Mouse (Mus musculus): ENCODE measurements around the gene Ak4. TPM values are rescaled to one million over a fixed set of nuclear protein-coding genes. Genes with fewer than 3 reads are reported as not detected.

Gene Ak4
- polyA plus RNA-seq, 1 experiment from 2014 or later, result 5.3 TPM

- Histone ChIP-seq H3K9me3 (ENCODE audit: low read length) (no peaks in the 10 kb centered on the region), H3K4me1 (ENCODE audit: insufficient read depth, low read depth, low read length) (peaks cover 7% of the 10 kb centered on the region; the same call in 1 of the 2 replicates), H3K4me3 (ENCODE audit: low read depth, low read length) (no peak overlapping the region), H3K36me3 (ENCODE audit: insufficient read depth, low read length) (no peaks in the 10 kb centered on the region), H3K27ac (ENCODE audit: low read length) (no peak overlapping the region), H3K9ac (replicated peaks; ENCODE audit: low read depth) (no peak overlapping the region), H3K27me3 (replicated peaks; ENCODE audit: insufficient read depth, low read length) (peaks cover 7% of the 10 kb centered on the region; the same call in 1 of the 2 replicates), H3K4me2 (replicated peaks; ENCODE audit: low read depth, low read length) (no peak overlapping the region)
- no peak for ATAC-seq
- no peak for DNase-seq (ENCODE audit: low spot score)
- WGBS, result 67% methylated on average over 8 of the region's 8 CpGs
- no peak for TF ChIP-seq EP300 (IDR thresholded peaks at IDR 0.05)
- TF ChIP-seq CTCF (IDR thresholded peaks at IDR 0.05), result no peak
Observed at GRCm38 (mm10) chr4:101510111-101510903, 91.2 kb downstream of the Ak4 start.

GRCm38 (mm10) chr4:101510904-101511210 lies 91.8 kb downstream of the Ak4 start:
- Histone ChIP-seq H3K4me2 (replicated peaks; ENCODE audit: low read depth, low read length) (no peak overlapping the region), H3K36me3 (ENCODE audit: insufficient read depth, low read length) (no peaks in the 10 kb centered on the region), H3K27me3 (replicated peaks; ENCODE audit: insufficient read depth, low read length) (peaks cover 7% of the 10 kb centered on the region; the same call in 1 of the 2 replicates), H3K4me3 (ENCODE audit: low read depth, low read length) (no peak overlapping the region), H3K27ac (ENCODE audit: low read length) (no peak overlapping the region), H3K4me1 (ENCODE audit: insufficient read depth, low read depth, low read length) (peaks cover 7% of the 10 kb centered on the region; the same call in 1 of the 2 replicates), H3K9me3 (ENCODE audit: low read length) (no peaks in the 10 kb centered on the region), H3K9ac (replicated peaks; ENCODE audit: low read depth) (no peak overlapping the region)
- DNase-seq (ENCODE audit: low spot score) (no peak), ATAC-seq (no peak)
- WGBS, result 55% methylated on average over 5 of the region's 5 CpGs
- TF ChIP-seq EP300 (IDR thresholded peaks at IDR 0.05) (no peak), CTCF (IDR thresholded peaks at IDR 0.05) (no peak)

GRCm38 (mm10) chr4:101511768-101512521 lies 92.9 kb downstream of the Ak4 start:
- Histone ChIP-seq H3K27ac (ENCODE audit: low read length) (no peak overlapping the region), H3K36me3 (ENCODE audit: insufficient read depth, low read length) (no peaks in the 10 kb centered on the region), H3K9me3 (ENCODE audit: low read length) (no peaks in the 10 kb centered on the region), H3K4me2 (replicated peaks; ENCODE audit: low read depth, low read length) (no peak overlapping the region), H3K27me3 (replicated peaks; ENCODE audit: insufficient read depth, low read length) (peaks cover 7% of the 10 kb centered on the region; the same call in 1 of the 2 replicates), H3K9ac (replicated peaks; ENCODE audit: low read depth) (no peak overlapping the region), H3K4me3 (ENCODE audit: low read depth, low read length) (no peak overlapping the region), H3K4me1 (ENCODE audit: insufficient read depth, low read depth, low read length) (peaks cover 7% of the 10 kb centered on the region; the same call in 1 of the 2 replicates)
- ATAC-seq (no peak), DNase-seq (ENCODE audit: low spot score) (no peak)
- TF ChIP-seq CTCF (IDR thresholded peaks at IDR 0.05), result no peak
- TF ChIP-seq EP300 (IDR thresholded peaks at IDR 0.05), result no peak
- WGBS, result 90% methylated on average over 5 of the region's 5 CpGs

- Histone ChIP-seq H3K4me2 (replicated peaks; ENCODE audit: low read depth, low read length) (no peak overlapping the region), H3K27me3 (replicated peaks; ENCODE audit: insufficient read depth, low read length) (peaks cover 7% of the 10 kb centered on the region; the same call in 1 of the 2 replicates), H3K27ac (ENCODE audit: low read length) (no peak overlapping the region), H3K9me3 (ENCODE audit: low read length) (no peaks in the 10 kb centered on the region), H3K4me1 (ENCODE audit: insufficient read depth, low read depth, low read length) (peaks cover 7% of the 10 kb centered on the region; the same call in 1 of the 2 replicates), H3K4me3 (ENCODE audit: low read depth, low read length) (no peak overlapping the region), H3K9ac (replicated peaks; ENCODE audit: low read depth) (no peak overlapping the region), H3K36me3 (ENCODE audit: insufficient read depth, low read length) (no peaks in the 10 kb centered on the region)
- no peak for TF ChIP-seq EP300 (IDR thresholded peaks at IDR 0.05)
- no peak for TF ChIP-seq CTCF (IDR thresholded peaks at IDR 0.05)
- 87% methylated on average over 3 of the region's 3 CpGs for WGBS
- ATAC-seq, result no peak
- no peak for DNase-seq (ENCODE audit: low spot score)
Observed at GRCm38 (mm10) chr4:101513251-101513650, 94.2 kb downstream of the Ak4 start.

GRCm38 (mm10) chr4:101515853-101516252 lies 96.8 kb downstream of the Ak4 start:
- no peak for TF ChIP-seq CTCF (IDR thresholded peaks at IDR 0.05)
- DNase-seq (ENCODE audit: low spot score) (no peak), ATAC-seq (no peak)
- no peaks in the 10 kb centered on the region for H3K4me1 ChIP-seq (ENCODE audit: insufficient read depth, low read depth, low read length)
- H3K4me3 ChIP-seq (ENCODE audit: low read depth, low read length), result no peak overlapping the region
- no peak overlapping the region for H3K9ac ChIP-seq (replicated peaks; ENCODE audit: low read depth)
- no peaks in the 10 kb centered on the region for H3K27me3 ChIP-seq (replicated peaks; ENCODE audit: insufficient read depth, low read length)
- H3K9me3 ChIP-seq (ENCODE audit: low read length), result no peaks in the 10 kb centered on the region
- no peak overlapping the region for H3K4me2 ChIP-seq (replicated peaks; ENCODE audit: low read depth, low read length)
- H3K27ac ChIP-seq (ENCODE audit: low read length), result no peak overlapping the region
- H3K36me3 ChIP-seq (ENCODE audit: insufficient read depth, low read length), result no peaks in the 10 kb centered on the region
- 89% methylated on average over 14 of the region's 14 CpGs for WGBS

Other genes starting within 250 kb of the Ak4 start
- gene Jak1, start 154.0 kb upstream of the Ak4 start, polyA plus RNA-seq (2015; fragmentation: Nextera tagmentation; extraction: Ambion mirVana), result 80.0 and 86.3 TPM in 2 replicates
- gene Dnajc6, start 77.4 kb downstream of the Ak4 start, polyA plus RNA-seq (2015; fragmentation: Nextera tagmentation; extraction: Ambion mirVana), result 0.14 and 0.26 TPM in 2 replicates
- 144 TPM in 2 replicates for gene Leprot, start 228.4 kb downstream of the Ak4 start, polyA plus RNA-seq (2015; fragmentation: Nextera tagmentation; extraction: Ambion mirVana)